ENCODE assay signal across 9 mouse cellular contexts in the genomic region with DNA sequence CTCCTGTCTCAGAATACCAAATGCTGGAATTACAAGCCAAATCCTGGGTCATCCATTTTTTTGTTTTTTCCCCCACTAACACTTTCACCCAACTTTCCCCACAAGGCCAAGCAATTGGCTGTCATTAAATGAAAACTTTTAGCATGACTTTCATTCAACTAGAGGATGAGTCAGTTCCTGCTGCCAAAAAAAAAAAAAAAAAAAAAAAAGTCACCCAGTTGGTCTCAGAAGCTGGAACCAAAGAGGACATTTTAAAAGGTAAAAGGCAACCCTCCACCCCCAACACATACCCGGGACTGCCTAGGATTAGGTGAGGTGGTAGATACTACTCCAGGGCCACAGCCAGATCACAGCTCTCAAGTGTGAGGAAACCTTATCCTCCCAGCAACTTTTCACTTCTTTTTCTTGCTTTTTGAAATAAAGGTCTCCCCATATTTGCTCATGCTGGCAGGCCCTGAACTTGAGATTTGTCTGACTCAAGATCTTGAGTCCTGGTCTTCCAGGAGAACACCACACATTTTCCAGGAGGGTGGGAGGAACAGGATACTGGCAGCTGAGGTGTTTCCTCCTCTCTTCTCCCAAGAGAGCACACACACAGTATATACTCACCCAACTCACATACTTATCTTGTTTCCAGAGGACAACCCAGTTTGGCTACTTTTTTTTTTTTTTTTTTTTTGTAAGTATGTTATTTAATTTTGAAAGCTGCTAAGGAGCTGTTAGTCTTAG. TPM values are rescaled to one million over a fixed set of nuclear protein-coding genes. Genes with fewer than 3 reads are reported as not detected.
A peak's percentile ranks its signal among the peaks of the same experiment; 100 is the strongest.
DNase-seq lines count a peak whose midpoint lies in the region; ATAC-seq and TF ChIP-seq lines count a peak whose summit lies in the region.
"Had no signal": no experiment of that assay in that cellular context is flagged by ENCODE, and none has a peak within 500 bp of the region (broad histone marks: within the 10 kb centered on the region; RNA-seq: fewer than 3 reads in every experiment).

No protein-coding gene starts in this region.

- H3K9me3 ChIP-seq in kidney, embryonic 14.5 days (ENCODE audit: control insufficient read depth, low read length): no peaks in the 10 kb centered on the region
- no peaks in the 10 kb centered on the region for H3K9me3 ChIP-seq in E14TG2a.4 (ENCODE audit: low read length)
- no peaks in the 10 kb centered on the region for H3K9me3 ChIP-seq in liver, embryonic 14.5 days (ENCODE audit: control insufficient read depth, low read length)
- H3K9me3 ChIP-seq: hindbrain, embryonic 15.5 days; neural tube, embryonic 15.5 days had no signal

- DNase-seq in kidney, postnatal 36 days: no peak
- peak; percentile 71 for DNase-seq in brain, adult 2 months (ENCODE audit: low read depth, low spot score)
- DNase-seq in liver, embryonic 14.5 days (ENCODE audit: low read depth in 3 of 3, low spot score in 3 of 3): no peak
- no peak for DNase-seq in cerebellum, adult 18-20 months
- DNase-seq in layer of hippocampus, adult 18-20 months (ENCODE audit: low spot score in 2 of 2): no peak

- WGBS in kidney, embryonic 14.5 days: 56% methylated on average over 1 of the region's 1 CpGs
- WGBS in liver, embryonic 14.5 days (ENCODE audit: insufficient replicate concordance): 29% methylated on average over 1 of the region's 1 CpGs

- peaks cover 53% of the 10 kb centered on the region for H3K4me1 ChIP-seq in kidney, embryonic 14.5 days (ENCODE audit: control insufficient read depth, insufficient read depth, low read length)
- H3K4me1 ChIP-seq in E14TG2a.4 (replicated peaks; ENCODE audit: low read depth, low read length): peaks cover 89% of the 10 kb centered on the region
- H3K4me1 ChIP-seq in liver, embryonic 14.5 days (replicated peaks; ENCODE audit: control insufficient read depth in 2 of 2, insufficient read depth in 2 of 2, low read length in 1 of 2): peaks cover 55 to 74% of the 10 kb centered on the region in 2 experiments

- no peaks in the 10 kb centered on the region for H3K36me3 ChIP-seq in kidney, embryonic 14.5 days (ENCODE audit: control insufficient read depth, insufficient read depth, low read length)
- H3K36me3 ChIP-seq in E14TG2a.4 (ENCODE audit: insufficient read depth, low read length): peaks cover 68% of the 10 kb centered on the region
- peaks cover 4% of the 10 kb centered on the region; the same call in 1 of the 2 replicates for H3K36me3 ChIP-seq in liver, embryonic 14.5 days (replicated peaks; ENCODE audit: control insufficient read depth, insufficient read depth, low read depth)
- H3K36me3 ChIP-seq: hindbrain, embryonic 15.5 days; neural tube, embryonic 15.5 days had no signal

- no peak for TF ChIP-seq CTCF in E14TG2a.4 (conservative IDR thresholded peaks at IDR 0.05; ENCODE audit: low read length)
- TF ChIP-seq CTCF in liver, embryonic 14.5 days (IDR thresholded peaks at IDR 0.05; ENCODE audit: low read depth): no peak

- H3K9ac ChIP-seq in kidney, embryonic 14.5 days (ENCODE audit: low read depth, low read length): no peak overlapping the region
- H3K9ac ChIP-seq in liver, embryonic 14.5 days (replicated peaks): peak overlapping the region; percentile 31
- H3K9ac ChIP-seq: hindbrain, embryonic 15.5 days; neural tube, embryonic 15.5 days had no signal

- peak overlapping the region; percentile 90; the same call in 1 of the 2 replicates for H3K4me2 ChIP-seq in kidney, embryonic 14.5 days (replicated peaks; ENCODE audit: low read depth, low read length)
- peak overlapping the region; percentile 90 for H3K4me2 ChIP-seq in liver, embryonic 14.5 days (ENCODE audit: low read depth)

- no peaks in the 10 kb centered on the region for H3K27me3 ChIP-seq in kidney, embryonic 14.5 days (ENCODE audit: control insufficient read depth, insufficient read depth, low read length)
- H3K27me3 ChIP-seq in E14TG2a.4 (ENCODE audit: insufficient read depth, low read length): no peaks in the 10 kb centered on the region
- no peaks in the 10 kb centered on the region for H3K27me3 ChIP-seq in liver, embryonic 14.5 days (ENCODE audit: control insufficient read depth, insufficient read depth, low read length)
- H3K27me3 ChIP-seq: hindbrain, embryonic 15.5 days; neural tube, embryonic 15.5 days had no signal

- no peak for TF ChIP-seq EP300 in liver, embryonic 14.5 days (IDR thresholded peaks at IDR 0.05; ENCODE audit: low read depth)

- peak overlapping the region; percentile 51; the same call in 1 of the 2 replicates for H3K27ac ChIP-seq in kidney, embryonic 14.5 days (ENCODE audit: low read depth, low read length)
- peak overlapping the region; percentile 32 for H3K27ac ChIP-seq in liver, embryonic 14.5 days
- H3K27ac ChIP-seq: hindbrain, embryonic 15.5 days; neural tube, embryonic 15.5 days had no signal

- no peak overlapping the region for H3K4me3 ChIP-seq in kidney, embryonic 14.5 days (ENCODE audit: low read length)
- H3K4me3 ChIP-seq in E14TG2a.4 (replicated peaks; ENCODE audit: low read length): peak overlapping the region; percentile 100; the same call in 1 of the 2 replicates
- H3K4me3 ChIP-seq in liver, embryonic 14.5 days (ENCODE audit: insufficient read depth in 1 of 2, low read depth in 2 of 2, low read length in 2 of 2): peak overlapping the region in 1 of 2 experiments; percentile 12; a peak in 1 of 4 replicates
- H3K4me3 ChIP-seq: hindbrain, embryonic 15.5 days; neural tube, embryonic 15.5 days had no signal

- no peak for ATAC-seq in kidney, embryonic 14.5 days (ENCODE audit: low FRiP score, low TSS enrichment)
- no peak for ATAC-seq in liver, embryonic 14.5 days (ENCODE audit: insufficient read depth)

RNA-seq across cellular contexts. Expression of gene Actn4, which starts 4.0 kb away (rescaled TPM):
- polyA plus RNA-seq in kidney, embryonic 14.5 days (2014; fragmentation: Nextera tagmentation; extraction: Ambion mirVana): 176 and 239 TPM in 2 replicates
- 80.4 and 86.2 TPM in 2 replicates for polyA plus RNA-seq in liver, embryonic 14.5 days (2012; rRNA removed)
- polyA plus RNA-seq in liver, embryonic 14.5 days (2014; fragmentation: Nextera tagmentation; extraction: Ambion mirVana): 94.5 and 105 TPM in 2 replicates
- total RNA-seq in layer of hippocampus, adult 18-20 months (2021): 100 to 1,000 TPM; 127 to 136 TPM

RNA-seq across cellular contexts. Expression of gene Eif3k, which starts 23.5 kb away (rescaled TPM):
- polyA plus RNA-seq in kidney, embryonic 14.5 days (2014; fragmentation: Nextera tagmentation; extraction: Ambion mirVana): 458 and 497 TPM in 2 replicates
- polyA plus RNA-seq in liver, embryonic 14.5 days (2012; rRNA removed): 281 and 283 TPM in 2 replicates
- polyA plus RNA-seq in liver, embryonic 14.5 days (2014; fragmentation: Nextera tagmentation; extraction: Ambion mirVana): 283 and 288 TPM in 2 replicates
- 100 to 1,000 TPM; 201 to 212 TPM for total RNA-seq in layer of hippocampus, adult 18-20 months (2021)

RNA-seq across cellular contexts. Expression of gene Map4k1, which starts 23.7 kb away (rescaled TPM):
- polyA plus RNA-seq in kidney, embryonic 14.5 days (2014; fragmentation: Nextera tagmentation; extraction: Ambion mirVana): 9.8 and 12.6 TPM in 2 replicates
- polyA plus RNA-seq in liver, embryonic 14.5 days (2012; rRNA removed): 16.7 and 17.3 TPM in 2 replicates
- 24.9 and 27.4 TPM in 2 replicates for polyA plus RNA-seq in liver, embryonic 14.5 days (2014; fragmentation: Nextera tagmentation; extraction: Ambion mirVana)
- total RNA-seq in layer of hippocampus, adult 18-20 months (2021): 1 to 10 TPM in 1 of 2 experiments, under 1 TPM in 1; 0.99 to 1.3 TPM
